Mouse (Mus musculus) right cerebral cortex, postnatal 10 days (tissue): ENCODE measurements around the gene Mical2.

Experiments used
- DNase-seq, 2 experiments: peaks; one replicate each; pipeline ENCODE4 v3.0.0; 2021; ENCODE audit warnings: low spot score in 2 of 2

The Mical2 gene

DNA sequence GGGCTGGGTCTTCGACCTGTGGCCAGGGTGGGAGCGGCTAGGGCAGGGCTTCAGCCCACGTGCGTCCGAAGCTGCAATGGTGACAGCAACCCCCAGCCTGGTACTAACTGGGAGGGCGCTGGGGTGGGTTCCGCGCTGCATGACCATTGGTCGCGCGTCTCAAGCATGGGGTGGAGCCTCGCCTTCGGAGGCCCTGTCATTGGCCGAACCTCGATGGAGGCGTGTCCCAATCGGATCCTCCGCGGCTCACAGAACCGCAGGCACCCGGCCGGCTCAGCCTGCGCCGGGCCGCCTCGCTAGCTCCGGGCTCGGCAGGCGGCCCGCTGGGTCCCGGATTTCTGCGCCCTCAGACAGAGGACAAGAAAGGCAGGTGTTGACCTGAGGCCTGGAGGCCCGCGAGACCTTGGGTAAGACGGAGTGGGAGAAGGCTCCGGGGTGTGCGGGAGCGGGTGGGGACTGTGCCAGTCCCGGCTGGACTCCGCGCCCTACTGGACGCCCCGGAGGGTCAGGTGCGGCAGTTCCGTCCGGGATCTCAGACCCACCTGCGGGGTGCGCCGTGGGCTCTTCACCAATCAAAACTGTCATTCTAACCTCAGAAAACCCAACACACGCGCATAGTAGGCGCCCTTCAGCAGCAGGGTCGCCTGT lies at the start of gene Mical2:
Gene Mical2 (plus strand): TSS at position 242 of the 648 bp plus-strand sequence.
- peak; percentile 96 for DNase-seq

GRCm38 (mm10) chr7:112176627-112177026 lies 49.0 kb upstream of the Mical2 start:
- no peak for DNase-seq

DNA sequence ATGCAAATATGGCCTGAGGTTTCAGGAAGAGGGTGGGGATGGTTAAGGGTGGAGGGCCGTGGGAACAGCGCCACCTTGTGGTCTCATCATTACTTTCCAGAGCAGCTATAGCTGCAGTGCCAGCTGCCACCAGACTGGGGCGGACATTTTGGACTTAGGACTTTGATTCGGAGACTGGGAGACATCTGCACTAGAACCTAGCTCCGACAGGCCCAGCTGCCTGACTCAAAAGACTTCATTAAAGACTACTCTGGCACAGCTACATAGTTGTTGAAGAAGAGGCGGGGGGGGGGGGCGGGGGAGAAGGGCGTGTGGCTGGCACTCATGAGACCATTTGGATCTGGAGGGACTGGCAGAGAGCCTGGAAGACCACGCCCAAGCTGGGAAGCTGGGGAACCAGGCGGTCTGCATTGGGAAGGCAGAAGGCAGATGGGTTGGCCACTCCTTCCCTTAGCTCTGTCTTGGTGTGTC lies 45.4 kb upstream of the Mical2 start:
- DNase-seq = peak; percentile 88 to 91

DNA sequence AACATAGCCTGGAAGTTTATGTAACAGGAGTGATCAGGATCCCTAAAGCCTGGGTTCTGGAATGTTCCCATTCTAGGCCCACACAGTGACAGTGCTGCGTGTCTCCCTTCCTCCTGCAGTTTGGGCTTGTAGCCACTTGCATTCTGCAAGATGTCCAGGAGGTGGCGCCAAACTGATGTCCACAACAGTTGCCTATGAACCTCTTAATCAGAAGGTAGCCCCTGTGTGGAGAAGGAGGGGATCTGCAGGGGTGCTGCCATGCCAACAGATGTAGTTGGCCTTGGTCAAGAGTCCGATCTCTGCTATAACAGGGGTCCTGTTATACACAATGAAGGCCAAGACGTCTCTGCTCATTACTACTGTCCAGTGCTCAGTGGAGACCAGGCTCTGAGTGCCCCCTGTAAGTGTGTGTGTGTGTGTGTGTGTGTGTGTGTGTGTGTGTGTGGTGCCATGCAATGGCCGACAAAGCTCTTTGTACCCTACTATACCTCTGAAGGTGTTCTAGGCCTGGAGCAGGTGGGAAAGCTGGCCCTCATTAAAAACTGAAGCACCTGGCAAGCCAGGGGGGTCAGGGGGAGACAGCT lies 42.3 kb upstream of the Mical2 start:
- peak; percentile 94 to 95 for DNase-seq

- DNase-seq = no peak
Observed at GRCm38 (mm10) chr7:112184519-112185225, 41.0 kb upstream of the Mical2 start.

DNA sequence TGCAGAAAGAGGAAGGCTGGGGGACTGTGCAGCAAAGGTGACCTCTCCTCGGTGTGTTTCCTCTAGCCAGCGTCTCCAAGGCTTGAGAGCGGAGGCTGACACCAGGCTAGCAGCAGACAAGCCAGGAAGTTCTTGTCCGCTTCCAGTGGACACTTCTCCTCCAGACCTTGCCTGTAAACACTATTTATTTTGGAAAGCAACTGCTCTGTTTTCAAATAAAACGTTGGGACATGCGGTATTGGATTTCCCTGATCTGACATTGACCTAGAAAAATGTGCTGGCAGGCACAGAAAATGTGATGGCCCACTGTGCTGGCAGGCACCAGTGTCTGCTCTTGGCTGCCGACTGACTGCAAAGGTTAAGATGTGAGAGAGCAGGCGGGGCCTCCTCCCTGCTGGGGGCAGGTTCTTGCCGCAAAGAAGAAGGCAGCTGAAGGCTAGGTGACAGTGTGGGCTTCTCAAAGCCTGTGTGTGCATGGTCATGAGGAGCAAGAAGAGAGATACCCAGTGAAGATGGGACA lies 40.4 kb upstream of the Mical2 start:
- DNase-seq = no peak

GRCm38 (mm10) chr7:112186871-112187270 lies 38.8 kb upstream of the Mical2 start:
- DNase-seq = no peak

- DNase-seq = no peak
Observed at GRCm38 (mm10) chr7:112187536-112188459, 37.9 kb upstream of the Mical2 start.

DNA sequence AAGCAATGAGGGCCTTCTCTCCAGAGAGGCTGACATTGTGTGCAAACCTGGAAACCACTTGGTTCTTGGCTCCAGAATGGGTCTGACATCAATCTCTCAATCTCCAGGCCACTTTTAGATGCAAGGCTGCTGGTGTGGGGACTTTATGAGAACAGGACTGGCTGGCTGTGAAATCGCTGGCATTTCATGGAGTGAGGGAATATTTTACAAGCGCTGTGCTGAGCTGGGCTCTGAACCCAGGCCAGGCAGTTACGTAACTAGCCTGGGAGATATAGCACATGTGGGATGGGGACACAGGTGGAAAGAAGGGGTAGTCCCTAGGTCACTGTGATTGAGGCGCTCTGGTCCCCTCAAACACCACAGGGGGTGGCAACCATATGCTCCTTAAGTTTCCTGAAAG lies 33.4 kb upstream of the Mical2 start:
- peak; percentile 71 to 74 for DNase-seq

GRCm38 (mm10) chr7:112192778-112193177 lies 32.9 kb upstream of the Mical2 start:
- no peak for DNase-seq

GRCm38 (mm10) chr7:112194286-112194685 lies 31.4 kb upstream of the Mical2 start:
- DNase-seq = no peak

- no peak for DNase-seq
Observed at GRCm38 (mm10) chr7:112197461-112197860, 28.2 kb upstream of the Mical2 start.

- peak in 1 of 2 experiments; percentile 72 for DNase-seq
Observed at GRCm38 (mm10) chr7:112199343-112199742, 26.3 kb upstream of the Mical2 start.

GRCm38 (mm10) chr7:112200761-112201160 lies 24.9 kb upstream of the Mical2 start:
- no peak for DNase-seq

- no peak for DNase-seq
Observed at GRCm38 (mm10) chr7:112202194-112202593, 23.5 kb upstream of the Mical2 start.

DNA sequence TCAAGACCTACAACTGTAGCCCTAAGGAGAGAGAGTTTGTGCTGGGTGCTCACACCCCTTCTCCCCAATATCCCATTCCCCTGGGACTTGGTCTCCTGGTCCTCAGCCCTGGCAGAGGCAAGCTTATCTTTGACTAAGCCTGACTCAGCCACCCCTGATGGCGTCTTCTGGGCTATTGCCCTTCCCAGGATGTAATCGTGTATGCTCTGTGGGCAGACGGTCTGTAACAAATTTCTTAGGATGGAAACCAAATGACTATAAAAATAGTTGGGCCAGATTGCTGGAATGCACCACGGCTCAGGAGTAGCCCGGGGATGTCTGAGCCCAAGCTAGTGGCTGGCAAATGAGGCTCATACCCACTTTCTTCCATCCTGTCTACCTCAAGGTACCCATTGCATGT lies 22.8 kb upstream of the Mical2 start:
- no peak for DNase-seq

- DNase-seq = no peak
Observed at GRCm38 (mm10) chr7:112203937-112204336, 21.7 kb upstream of the Mical2 start.

GRCm38 (mm10) chr7:112204380-112204963 lies 21.2 kb upstream of the Mical2 start:
- peak in 1 of 2 experiments; percentile 77 for DNase-seq

GRCm38 (mm10) chr7:112205513-112205912 lies 20.1 kb upstream of the Mical2 start:
- DNase-seq = no peak

- no peak for DNase-seq
Observed at GRCm38 (mm10) chr7:112207717-112208116, 17.9 kb upstream of the Mical2 start.
